Mouse (Mus musculus) small intestine, adult 2 months (tissue): ENCODE results near the gene Slc35a5.

Experiments used
- CTCF ChIP-seq: fragments of 200-500 bp; IDR thresholded peaks from 2 replicates; pipeline ENCODE4 v1.5.1; 2012; ENCODE audit warnings: low read depth, mild to moderate bottlenecking, control low read depth, inconsistent platforms, low read length, moderate library complexity, mixed read lengths; ENCODE audit not compliant: insufficient replicate concordance, insufficient read length; ENCODE audit errors: extremely low read depth
- POLR2A ChIP-seq: fragments of 200-500 bp; IDR thresholded peaks from 2 replicates; pipeline ENCODE4 v1.6.1; 2012; ENCODE audit warnings: low read depth, mild to moderate bottlenecking, control low read depth, inconsistent platforms, low read length, moderate library complexity

DNA sequence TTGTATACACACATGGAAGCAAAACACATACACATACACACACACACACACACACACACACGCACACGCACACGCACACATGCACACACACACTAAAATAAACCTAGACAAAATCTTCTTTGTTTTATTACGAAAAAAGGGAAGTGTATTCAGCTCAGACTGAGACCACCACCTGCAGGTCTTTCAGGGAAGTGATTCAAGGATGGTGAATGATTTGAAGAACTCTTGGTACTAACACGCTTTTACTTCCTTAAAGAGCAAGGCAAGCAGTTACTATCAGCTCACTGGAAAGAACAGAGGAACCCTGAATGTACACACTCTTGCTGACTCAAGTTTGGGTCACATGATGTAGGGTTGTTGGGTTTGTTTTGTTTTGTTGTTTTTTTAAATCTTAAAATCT lies 15.9 kb downstream of the Slc35a5 start:
- TF ChIP-seq POLR2A (no peak), CTCF (no peak)
